Mouse (Mus musculus) urinary bladder, postnatal 14 days (tissue): ENCODE measurements around the gene Vps18.

Experiments used
- DNase-seq: peaks from one replicate; pipeline ENCODE4 v3.0.0; 2021; ENCODE audit warnings: low spot score

Gene Vps18

GRCm38 (mm10) chr2:119288270-119288882, at the start of gene Vps18:
Gene Vps18 (plus strand): TSS chr2:119288740.
- DNase-seq: peak; percentile 98

GRCm38 (mm10) chr2:119240075-119240818, 48.3 kb upstream of the Vps18 start:
- DNase-seq: no peak

GRCm38 (mm10) chr2:119240819-119241186, 47.7 kb upstream of the Vps18 start:
- no peak for DNase-seq

- no peak for DNase-seq
These were observed 46.0 kb upstream of the Vps18 start for GRCm38 (mm10) chr2:119242548-119242947.

GRCm38 (mm10) chr2:119245246-119245645, 43.3 kb upstream of the Vps18 start:
- DNase-seq: no peak

- DNase-seq: no peak
These were observed 40.6 kb upstream of the Vps18 start for GRCm38 (mm10) chr2:119247904-119248303.

- peak; percentile 72 for DNase-seq
These were observed 38.9 kb upstream of the Vps18 start for GRCm38 (mm10) chr2:119249592-119250061.

GRCm38 (mm10) chr2:119250377-119250776, 38.2 kb upstream of the Vps18 start:
- no peak for DNase-seq

GRCm38 (mm10) chr2:119250826-119251478, 37.6 kb upstream of the Vps18 start:
- peak; percentile 93 for DNase-seq

- no peak for DNase-seq
These were observed 33.6 kb upstream of the Vps18 start for GRCm38 (mm10) chr2:119254976-119255375.

GRCm38 (mm10) chr2:119260518-119260917, 28.0 kb upstream of the Vps18 start:
- no peak for DNase-seq

- no peak for DNase-seq
These were observed 27.2 kb upstream of the Vps18 start for GRCm38 (mm10) chr2:119261326-119261725.

GRCm38 (mm10) chr2:119262978-119263377, 25.6 kb upstream of the Vps18 start:
- peak; percentile 87 for DNase-seq

GRCm38 (mm10) chr2:119263813-119264212, 24.7 kb upstream of the Vps18 start:
- DNase-seq: no peak

GRCm38 (mm10) chr2:119270286-119270642, 18.3 kb upstream of the Vps18 start:
- DNase-seq: no peak

- peak; percentile 86 for DNase-seq
These were observed 17.8 kb upstream of the Vps18 start, which contains the start of gene Rhov for GRCm38 (mm10) chr2:119270643-119271331. Gene Rhov (minus strand): TSS chr2:119271272.

GRCm38 (mm10) chr2:119274126-119274525, 14.4 kb upstream of the Vps18 start:
- no peak for DNase-seq

- no peak for DNase-seq
These were observed 11.6 kb upstream of the Vps18 start for GRCm38 (mm10) chr2:119276926-119277325.

GRCm38 (mm10) chr2:119277810-119278209, 10.7 kb upstream of the Vps18 start:
- DNase-seq: no peak

GRCm38 (mm10) chr2:119281899-119282565, 6.5 kb upstream of the Vps18 start:
- no peak for DNase-seq

- no peak for DNase-seq
These were observed 1.2 kb upstream of the Vps18 start for GRCm38 (mm10) chr2:119287372-119287771.

GRCm38 (mm10) chr2:119289014-119289416, 475 bp downstream of the Vps18 start:
- DNase-seq: no peak
